Mouse (Mus musculus): ENCODE measurements around the gene Iffo1.

Gene Iffo1

DNA sequence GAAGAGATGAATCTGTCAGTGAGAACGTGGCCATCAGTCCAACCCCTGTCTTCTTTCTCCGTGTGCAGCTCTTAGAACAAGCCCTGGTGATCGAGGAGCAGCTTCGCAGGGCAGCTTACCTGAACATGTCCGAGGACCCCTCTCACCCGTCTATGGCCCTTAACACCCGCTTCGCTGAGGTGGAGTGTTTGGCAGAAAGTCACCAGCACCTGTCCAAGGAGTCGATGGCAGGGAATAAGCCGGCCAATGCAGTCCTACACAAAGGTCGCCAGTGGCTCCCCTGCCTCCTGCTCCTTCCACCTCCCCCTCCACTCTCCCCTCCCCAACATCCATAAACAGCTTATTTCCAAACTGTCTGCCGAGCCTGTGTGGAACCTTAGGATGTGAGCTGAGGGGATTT is 16.3 kb upstream of the Iffo1 start:
- no peak for DNase-seq (ENCODE audit: low read depth, low spot score)
- Histone ChIP-seq H3K36me3 (ENCODE audit: control insufficient read depth, insufficient read depth, low read length, poor library complexity, severe bottlenecking) (peaks cover 8% of the 10 kb centered on the region), H3K27me3 (ENCODE audit: control insufficient read depth, insufficient read depth, low read length, poor library complexity, severe bottlenecking) (no peaks in the 10 kb centered on the region)

DNA sequence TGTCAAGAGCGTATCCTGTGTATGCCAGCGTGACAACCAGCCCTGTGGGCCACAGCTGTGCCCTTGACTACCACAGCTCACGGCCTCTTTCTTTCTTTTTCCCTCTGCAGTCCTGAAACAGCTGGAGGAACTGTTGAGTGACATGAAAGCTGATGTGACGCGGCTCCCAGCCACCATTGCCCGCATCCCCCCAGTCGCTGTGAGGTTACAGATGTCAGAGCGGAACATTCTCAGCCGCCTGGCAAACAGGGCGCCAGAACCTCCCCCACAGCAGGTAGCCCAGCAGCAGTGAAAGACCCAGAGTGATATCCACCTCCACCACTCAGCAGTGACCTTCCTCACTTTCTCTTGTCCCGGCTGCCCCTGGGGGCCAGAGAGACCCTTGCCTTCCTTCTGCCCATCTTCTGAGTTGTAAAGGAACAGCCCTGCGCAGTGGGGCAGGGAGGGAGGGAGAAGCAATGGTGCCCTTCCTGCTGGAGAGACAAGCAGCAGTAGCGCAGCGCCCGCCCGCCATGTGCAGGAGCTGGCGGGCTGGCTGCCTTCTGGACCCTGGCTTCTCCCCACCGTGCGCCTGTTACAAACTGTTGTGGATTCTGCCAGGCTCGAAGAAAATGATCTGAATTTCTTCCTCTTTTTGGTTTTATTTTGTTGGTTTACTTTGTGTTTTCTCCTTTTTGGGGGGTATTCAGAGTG is 15.2 kb upstream of the Iffo1 start:
- no peaks in the 10 kb centered on the region for H3K27me3 ChIP-seq (ENCODE audit: control insufficient read depth, insufficient read depth, low read length, poor library complexity, severe bottlenecking)
- H3K36me3 ChIP-seq (ENCODE audit: control insufficient read depth, insufficient read depth, low read length, poor library complexity, severe bottlenecking) = peaks cover 5% of the 10 kb centered on the region
- no peak for DNase-seq (ENCODE audit: low read depth, low spot score)

DNA sequence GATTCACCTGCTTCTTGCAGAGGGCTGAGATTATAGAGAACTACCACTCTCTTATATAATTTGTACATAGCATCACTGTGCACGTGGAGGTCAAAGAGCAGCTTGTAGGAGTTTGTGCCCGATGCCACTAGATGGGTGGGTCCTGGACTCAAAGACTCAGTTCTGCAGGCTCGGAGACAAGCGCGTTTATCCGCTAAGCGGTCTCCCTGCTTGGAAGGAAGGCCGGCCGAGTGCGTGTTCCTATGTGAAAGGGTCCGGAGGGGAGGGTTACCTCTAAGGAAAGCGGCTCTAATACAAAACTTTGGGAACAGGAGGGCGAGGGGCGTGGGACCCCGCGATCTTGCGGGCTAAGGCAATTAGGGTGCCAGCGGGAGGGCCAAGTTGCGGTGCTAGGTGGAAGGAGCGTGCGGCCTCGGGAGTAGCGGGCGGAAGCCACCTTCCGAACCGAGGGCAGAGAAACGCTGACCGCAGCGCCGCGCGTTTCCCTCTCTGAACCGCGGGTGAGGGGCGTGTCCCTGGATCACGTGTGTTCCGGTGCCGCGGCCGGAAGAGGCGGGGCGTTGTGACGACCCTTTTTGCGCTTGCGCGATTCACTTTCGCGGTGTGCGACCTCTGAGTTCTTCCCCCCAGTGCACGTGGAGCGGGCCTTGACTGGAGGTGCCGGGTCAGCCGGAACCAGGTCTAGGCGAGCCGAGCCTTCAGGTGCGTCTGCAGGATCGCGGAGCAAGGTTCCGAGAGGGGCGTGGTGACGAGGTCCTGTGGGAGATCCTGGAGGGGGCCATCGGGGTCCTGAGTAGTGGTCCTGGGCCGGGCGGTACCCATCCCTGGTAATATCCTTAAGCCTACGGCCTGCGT is 13.5 kb upstream of the Iffo1 start, which contains the start of gene Nop2:
Nop2 (plus strand) TSS at position 608 of the 855 bp plus-strand sequence.
- H3K36me3 ChIP-seq (ENCODE audit: control insufficient read depth, insufficient read depth, low read length, poor library complexity, severe bottlenecking) = peaks cover 5% of the 10 kb centered on the region
- H3K27me3 ChIP-seq (ENCODE audit: control insufficient read depth, insufficient read depth, low read length, poor library complexity, severe bottlenecking) = no peaks in the 10 kb centered on the region
- peak; percentile 97 for DNase-seq (ENCODE audit: low read depth, low spot score)

DNA sequence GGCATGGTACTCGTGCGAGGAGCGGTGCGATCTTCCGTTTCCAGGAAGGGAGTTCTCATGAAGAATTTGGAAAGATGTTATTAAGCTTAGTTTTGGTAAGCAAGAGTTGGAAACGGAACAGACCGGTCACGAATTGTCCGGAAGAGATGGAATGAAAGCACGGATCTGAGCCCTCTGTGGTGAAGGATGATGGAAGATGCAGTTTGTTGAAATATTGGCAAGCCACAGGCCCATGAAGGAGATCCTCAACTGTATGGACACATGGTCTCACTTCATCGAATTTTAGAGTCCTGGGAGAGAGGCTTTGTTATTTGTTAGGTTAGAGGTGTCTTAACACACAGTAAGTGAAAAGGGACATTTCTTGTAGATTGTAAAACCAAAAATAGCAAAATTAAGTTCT is 12.6 kb upstream of the Iffo1 start:
- H3K36me3 ChIP-seq (ENCODE audit: control insufficient read depth, insufficient read depth, low read length, poor library complexity, severe bottlenecking) = peaks cover 4% of the 10 kb centered on the region; the same call in 1 of the 2 replicates
- H3K27me3 ChIP-seq (ENCODE audit: control insufficient read depth, insufficient read depth, low read length, poor library complexity, severe bottlenecking) = no peaks in the 10 kb centered on the region
- no peak for DNase-seq (ENCODE audit: low read depth, low spot score)

DNA sequence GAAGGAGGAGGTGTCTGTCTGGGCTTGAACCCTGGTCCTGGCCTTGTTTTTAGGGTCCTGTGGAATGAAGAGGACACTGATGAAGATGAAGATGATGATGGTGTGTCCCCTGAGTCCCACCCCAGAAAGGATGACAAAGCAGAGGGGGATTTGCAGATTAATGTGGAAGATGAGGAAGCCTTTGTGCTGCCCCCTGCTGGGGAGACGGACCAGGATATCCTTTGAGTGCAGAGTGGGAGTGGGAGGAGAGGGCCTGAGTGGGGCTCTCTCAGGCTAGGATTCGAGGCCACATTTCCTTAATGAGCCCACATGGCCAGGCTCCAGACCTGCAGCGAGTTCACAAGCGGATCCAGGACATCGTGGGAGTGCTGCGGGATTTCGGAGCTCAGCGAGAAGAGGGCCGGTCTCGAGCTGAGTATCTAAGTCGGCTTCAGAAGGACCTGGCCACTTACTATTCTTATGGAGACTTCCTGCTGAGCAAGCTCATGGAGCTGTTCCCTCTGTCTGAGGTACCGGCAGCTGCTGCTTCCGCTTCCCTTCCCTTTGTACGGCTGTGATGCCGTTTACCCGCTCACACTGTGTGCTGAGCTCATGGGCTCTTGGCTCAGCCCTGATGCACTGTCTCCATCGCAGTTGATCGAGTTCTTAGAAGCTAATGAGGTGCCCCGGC is 7.9 kb upstream of the Iffo1 start:
- H3K27me3 ChIP-seq (ENCODE audit: control insufficient read depth, insufficient read depth, low read length, poor library complexity, severe bottlenecking) = no peaks in the 10 kb centered on the region
- DNase-seq (ENCODE audit: low read depth, low spot score) = peak; percentile 65
- H3K36me3 ChIP-seq (ENCODE audit: control insufficient read depth, insufficient read depth, low read length, poor library complexity, severe bottlenecking) = peaks cover 12% of the 10 kb centered on the region

DNA sequence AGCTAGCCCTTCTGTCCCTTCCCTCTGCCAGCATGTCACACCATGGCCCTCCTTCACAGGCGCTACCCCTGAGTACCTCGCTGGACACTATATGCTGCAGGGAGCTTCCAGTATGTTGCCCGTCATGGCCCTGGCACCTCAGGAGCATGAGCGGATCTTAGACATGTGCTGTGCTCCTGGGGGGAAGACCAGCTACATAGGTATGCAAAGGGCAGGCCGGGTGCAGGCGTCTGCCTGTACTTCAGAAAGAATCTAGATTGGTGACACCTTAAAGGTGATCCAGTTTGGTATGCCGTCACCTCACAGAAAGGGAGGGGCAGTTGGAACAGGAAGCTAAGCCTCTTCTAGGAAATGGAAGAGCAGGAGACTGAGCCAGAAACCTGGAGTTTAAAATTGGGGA is 5.3 kb upstream of the Iffo1 start:
- DNase-seq (ENCODE audit: low read depth, low spot score) = no peak
- Histone ChIP-seq H3K36me3 (ENCODE audit: control insufficient read depth, insufficient read depth, low read length, poor library complexity, severe bottlenecking) (peaks cover 12% of the 10 kb centered on the region), H3K27me3 (ENCODE audit: control insufficient read depth, insufficient read depth, low read length, poor library complexity, severe bottlenecking) (no peaks in the 10 kb centered on the region)

DNA sequence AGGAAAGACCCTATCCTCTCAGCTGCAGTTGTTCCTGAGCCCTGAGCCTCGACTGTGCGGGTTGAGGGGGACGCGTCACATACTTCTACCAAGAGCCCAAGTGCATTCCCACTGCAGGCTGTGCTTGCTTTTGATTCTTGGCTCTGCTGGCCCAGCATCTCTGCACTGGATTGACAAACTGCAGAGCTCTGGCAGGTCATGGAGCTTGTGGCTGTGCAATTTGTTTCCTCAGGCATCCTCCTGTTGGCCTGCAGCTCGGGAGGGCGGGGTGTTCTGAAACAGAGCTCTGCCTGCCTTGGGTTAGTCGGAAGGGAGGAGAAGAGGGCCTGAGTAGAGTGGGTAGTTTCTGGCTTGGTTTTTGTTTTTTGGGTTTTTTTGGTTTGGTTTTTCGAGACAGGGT is 2.6 kb upstream of the Iffo1 start:
- peaks cover 8% of the 10 kb centered on the region for H3K36me3 ChIP-seq (ENCODE audit: control insufficient read depth, insufficient read depth, low read length, poor library complexity, severe bottlenecking)
- H3K27me3 ChIP-seq (ENCODE audit: control insufficient read depth, insufficient read depth, low read length, poor library complexity, severe bottlenecking) = no peaks in the 10 kb centered on the region
- DNase-seq (ENCODE audit: low read depth, low spot score) = no peak

DNA sequence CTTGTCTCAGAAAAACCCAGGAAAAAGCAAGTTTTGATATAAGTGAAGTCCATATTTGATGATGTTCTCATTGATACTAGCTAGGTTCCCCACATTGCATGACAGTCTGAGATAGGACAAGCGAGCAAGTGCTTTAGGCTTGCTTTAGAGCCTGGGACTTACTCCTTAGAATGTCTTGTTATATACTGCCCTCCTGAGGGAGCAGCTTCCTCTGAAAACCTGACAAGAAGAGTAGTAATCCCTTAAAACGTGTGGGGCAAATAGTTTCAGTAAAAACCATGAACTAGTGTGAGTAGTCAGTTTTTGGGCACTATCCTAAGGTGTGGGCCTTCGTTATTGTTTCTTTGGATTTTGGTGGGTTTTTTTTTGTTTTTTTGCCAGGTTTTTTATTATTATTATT is 1.9 kb upstream of the Iffo1 start:
- no peak for DNase-seq (ENCODE audit: low read depth, low spot score)

DNA sequence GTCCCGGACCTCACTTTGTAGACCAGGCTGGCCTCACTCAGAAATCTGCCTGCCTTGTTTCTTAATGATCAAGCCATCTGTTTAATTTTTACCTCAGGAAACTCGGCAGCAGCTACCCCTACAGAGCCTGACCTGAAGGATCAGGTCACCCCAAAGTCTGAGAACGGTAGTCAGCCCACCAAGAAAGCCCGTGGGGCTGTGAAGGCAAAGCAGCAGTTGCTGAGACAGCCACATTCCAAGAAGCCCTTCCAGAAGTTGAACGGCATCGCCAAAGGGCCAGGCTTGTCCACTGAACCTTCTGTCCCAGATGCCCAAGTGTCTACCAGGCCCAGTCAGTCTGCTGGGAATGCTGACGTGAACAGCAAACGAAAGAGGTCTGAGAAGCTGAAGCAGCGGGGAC is 1.1 kb upstream of the Iffo1 start:
- peaks cover 8% of the 10 kb centered on the region for H3K36me3 ChIP-seq (ENCODE audit: control insufficient read depth, insufficient read depth, low read length, poor library complexity, severe bottlenecking)
- H3K27me3 ChIP-seq (ENCODE audit: control insufficient read depth, insufficient read depth, low read length, poor library complexity, severe bottlenecking) = no peaks in the 10 kb centered on the region
- DNase-seq (ENCODE audit: low read depth, low spot score) = no peak

More for the DNA sequence above, 1.9 kb upstream of the Iffo1 start:
- Histone ChIP-seq H3K27me3 (ENCODE audit: control insufficient read depth, insufficient read depth, low read length, poor library complexity, severe bottlenecking) (no peaks in the 10 kb centered on the region), H3K36me3 (ENCODE audit: control insufficient read depth, insufficient read depth, low read length, poor library complexity, severe bottlenecking) (peaks cover 8% of the 10 kb centered on the region)

DNA sequence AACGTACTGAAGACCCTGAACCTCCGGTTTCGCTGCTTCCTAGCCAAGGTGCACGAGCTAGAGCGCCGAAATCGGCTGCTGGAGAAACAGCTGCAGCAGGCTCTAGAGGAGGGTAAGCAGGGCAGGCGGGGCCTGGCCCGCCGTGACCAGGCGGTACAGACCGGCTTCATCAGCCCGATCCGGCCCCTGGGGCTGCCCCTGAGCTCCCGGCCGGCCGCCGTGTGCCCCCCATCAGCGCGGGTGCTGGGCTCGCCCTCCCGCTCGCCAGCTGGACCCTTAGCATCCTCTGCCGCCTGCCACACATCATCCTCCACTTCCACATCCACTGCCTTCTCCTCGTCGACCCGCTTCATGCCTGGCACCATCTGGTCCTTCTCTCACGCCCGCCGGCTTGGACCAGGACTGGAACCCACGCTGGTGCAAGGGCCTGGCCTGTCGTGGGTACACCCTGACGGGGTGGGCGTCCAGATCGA is 474 bp downstream of the Iffo1 start:
- Histone ChIP-seq H3K36me3 (ENCODE audit: control insufficient read depth, insufficient read depth, low read length, poor library complexity, severe bottlenecking) (peaks cover 5% of the 10 kb centered on the region), H3K27me3 (ENCODE audit: control insufficient read depth, insufficient read depth, low read length, poor library complexity, severe bottlenecking) (no peaks in the 10 kb centered on the region)
- DNase-seq (ENCODE audit: low read depth, low spot score) = no peak

DNA sequence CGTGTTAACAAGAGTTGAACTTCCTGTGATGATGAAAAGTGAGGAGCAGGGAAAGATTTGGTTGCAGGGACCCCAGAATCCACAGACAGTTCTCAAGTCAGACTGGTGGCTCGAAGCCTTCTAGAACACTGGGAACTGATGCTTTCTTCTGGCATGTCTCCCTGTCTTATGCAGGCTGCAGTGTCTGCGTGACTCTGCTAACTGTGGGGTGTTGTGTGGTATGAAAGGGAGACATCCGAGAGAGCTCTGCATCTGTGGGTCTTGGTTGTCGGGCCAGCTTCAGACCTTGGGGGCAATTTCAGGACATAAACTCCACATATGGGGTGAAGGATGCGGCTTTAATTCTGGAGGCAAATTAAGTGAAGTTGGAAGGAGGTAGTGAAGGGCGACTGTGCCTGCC is 1.1 kb downstream of the Iffo1 start:
- DNase-seq (ENCODE audit: low read depth, low spot score) = no peak

DNA sequence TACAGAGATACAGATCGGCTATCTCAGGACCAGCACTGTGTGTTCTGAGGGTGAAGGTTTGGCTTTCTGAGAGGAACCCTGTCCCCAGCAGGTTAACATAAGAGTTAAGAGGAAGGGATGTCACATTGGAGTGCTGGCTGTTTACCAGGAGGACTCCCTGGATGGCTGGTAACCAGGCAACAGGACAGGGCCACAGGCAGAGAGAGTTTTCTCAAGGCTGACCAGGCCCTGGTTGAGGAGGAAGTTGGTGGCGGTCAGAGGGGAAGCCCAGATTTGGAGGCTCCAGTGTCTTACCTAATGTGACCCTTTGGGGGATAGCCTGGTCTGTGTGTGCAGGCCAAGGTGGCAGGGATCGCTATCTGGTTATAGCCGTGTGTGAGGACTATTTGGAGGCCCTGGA is 1.8 kb downstream of the Iffo1 start:
- H3K27me3 ChIP-seq (ENCODE audit: control insufficient read depth, insufficient read depth, low read length, poor library complexity, severe bottlenecking) = no peaks in the 10 kb centered on the region
- no peak for DNase-seq (ENCODE audit: low read depth, low spot score)

More for the DNA sequence above, 1.1 kb downstream of the Iffo1 start:
- H3K36me3 ChIP-seq (ENCODE audit: control insufficient read depth, insufficient read depth, low read length, poor library complexity, severe bottlenecking) = peaks cover under 1% of the 10 kb centered on the region
- no peaks in the 10 kb centered on the region for H3K27me3 ChIP-seq (ENCODE audit: control insufficient read depth, insufficient read depth, low read length, poor library complexity, severe bottlenecking)

DNA sequence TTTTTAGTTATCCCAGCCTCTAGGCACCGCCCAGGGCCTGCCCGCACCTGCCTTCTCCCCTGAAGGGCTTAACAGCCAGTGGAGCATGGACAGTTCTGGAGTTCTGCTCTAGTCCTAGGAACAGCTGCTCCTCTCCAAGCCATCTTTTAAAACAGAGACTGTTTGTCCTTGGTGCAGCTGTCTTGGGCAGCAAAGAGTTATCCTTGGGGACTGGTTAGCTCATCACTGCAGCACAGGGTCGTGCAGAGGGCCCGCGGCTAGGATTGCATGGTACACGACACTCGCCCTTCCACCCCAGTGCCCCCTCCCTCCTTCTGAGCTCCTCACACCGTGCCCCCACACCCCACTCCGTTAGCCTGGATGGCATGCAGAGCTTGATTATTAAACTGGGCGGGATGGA is 2.3 kb downstream of the Iffo1 start:
- peaks cover 3% of the 10 kb centered on the region for H3K36me3 ChIP-seq (ENCODE audit: control insufficient read depth, insufficient read depth, low read length, poor library complexity, severe bottlenecking)
- no peaks in the 10 kb centered on the region for H3K27me3 ChIP-seq (ENCODE audit: control insufficient read depth, insufficient read depth, low read length, poor library complexity, severe bottlenecking)
- DNase-seq (ENCODE audit: low read depth, low spot score) = no peak

More for the DNA sequence above, 1.8 kb downstream of the Iffo1 start:
- H3K36me3 ChIP-seq (ENCODE audit: control insufficient read depth, insufficient read depth, low read length, poor library complexity, severe bottlenecking) = peaks cover 3% of the 10 kb centered on the region

DNA sequence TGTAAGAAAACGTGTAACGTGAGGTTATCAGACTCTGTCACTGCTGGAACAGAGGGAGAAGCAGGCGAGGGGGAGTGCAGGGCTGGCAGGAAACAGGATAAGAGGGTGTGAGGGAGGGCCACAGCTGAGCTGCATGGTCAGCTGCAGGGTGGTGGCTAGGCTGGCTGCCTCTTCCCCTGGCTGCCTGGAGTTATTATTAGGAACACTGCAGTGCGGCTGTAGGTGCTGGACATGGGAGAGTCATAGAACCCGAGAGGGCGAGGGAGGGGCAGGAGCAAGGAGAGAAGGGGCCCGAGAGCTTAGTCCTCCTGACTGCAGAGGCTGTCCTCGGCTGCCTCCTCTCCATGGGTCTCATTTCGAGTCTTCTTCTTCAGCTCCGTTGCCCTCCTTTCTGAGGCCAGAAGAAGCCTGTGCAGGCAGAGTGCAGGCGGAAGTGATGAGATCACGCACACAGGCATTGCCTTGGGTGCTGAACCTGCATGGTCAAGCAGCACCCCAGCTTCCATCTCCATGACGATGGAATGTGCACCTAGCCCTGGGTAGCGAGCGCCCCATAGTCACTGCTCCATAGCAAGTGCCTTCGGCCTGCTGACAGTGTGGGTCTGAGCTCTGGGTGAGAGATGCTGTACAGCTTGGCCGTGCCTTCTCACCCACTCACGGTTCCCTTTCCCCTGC is 3.3 kb downstream of the Iffo1 start:
- DNase-seq (ENCODE audit: low read depth, low spot score) = no peak
- Histone ChIP-seq H3K36me3 (ENCODE audit: control insufficient read depth, insufficient read depth, low read length, poor library complexity, severe bottlenecking) (peaks cover 3% of the 10 kb centered on the region), H3K27me3 (ENCODE audit: control insufficient read depth, insufficient read depth, low read length, poor library complexity, severe bottlenecking) (no peaks in the 10 kb centered on the region)

Measured in splenic B cell, adult 2 months (primary cell).